Mouse (Mus musculus) heart, adult 2 months (tissue): Measurements from ENCODE around the gene Atp6v1e2.

Experiments used
- CTCF ChIP-seq: fragments of 200-600 bp; IDR thresholded peaks from 2 replicates; pipeline ENCODE4 v1.8.1; 2022; ENCODE audit warnings: antibody characterized with exemption, mild to moderate bottlenecking, moderate library complexity
- POLR2A ChIP-seq: fragments of 200-500 bp; IDR thresholded peaks from 2 replicates; pipeline ENCODE4 v1.6.1; 2011; ENCODE audit warnings: mild to moderate bottlenecking, low read depth, low read length, control low read depth; ENCODE audit not compliant: insufficient read depth

- peak; percentile 67 for TF ChIP-seq CTCF
- no peak for TF ChIP-seq POLR2A
Measured at GRCm38 (mm10) chr17:86909733-86910495, 37.8 kb downstream of the Atp6v1e2 start.
